Mouse (Mus musculus): ENCODE results near the gene Gm17606. TPM values are rescaled to one million over a fixed set of nuclear protein-coding genes. Genes with fewer than 3 reads are reported as not detected.
A peak's percentile ranks its signal among the peaks of the same experiment; 100 is the strongest.

Gm17606 gene
- total and polyA plus RNA-seq, 2 experiments from 2014 or later: not detected

- TF ChIP-seq CTCF (IDR thresholded peaks at IDR 0.05): no peak; the same call in 1 of the 2 replicates
- ATAC-seq (ENCODE audit: low FRiP score) (peak; percentile 81), DNase-seq (ENCODE audit: low spot score) (peak; percentile 87)
- Histone ChIP-seq H3K4me3 (ENCODE audit: low read depth, low read length) (peak overlapping the region; percentile 58), H3K27me3 (ENCODE audit: insufficient read depth, low read length) (no peaks in the 10 kb centered on the region), H3K9ac (replicated peaks; ENCODE audit: low read length, poor library complexity, severe bottlenecking) (peak overlapping the region; percentile 80), H3K27ac (ENCODE audit: low read depth, low read length) (peak overlapping the region; percentile 83), H3K36me3 (ENCODE audit: insufficient read depth, low read length) (peaks cover 34% of the 10 kb centered on the region), H3K4me2 (ENCODE audit: low read depth, low read length, poor library complexity, severe bottlenecking) (peak overlapping the region; percentile 71), H3K9me3 (ENCODE audit: low read length) (no peaks in the 10 kb centered on the region), H3K4me1 (ENCODE audit: insufficient read depth, low read length) (peaks cover 3% of the 10 kb centered on the region)
- under 1% methylated on average over 12 of the region's 12 CpGs for WGBS
Measured at GRCm38 (mm10) chr14:54653496-54653895, 12.7 kb downstream of the Gm17606 start.

DNA sequence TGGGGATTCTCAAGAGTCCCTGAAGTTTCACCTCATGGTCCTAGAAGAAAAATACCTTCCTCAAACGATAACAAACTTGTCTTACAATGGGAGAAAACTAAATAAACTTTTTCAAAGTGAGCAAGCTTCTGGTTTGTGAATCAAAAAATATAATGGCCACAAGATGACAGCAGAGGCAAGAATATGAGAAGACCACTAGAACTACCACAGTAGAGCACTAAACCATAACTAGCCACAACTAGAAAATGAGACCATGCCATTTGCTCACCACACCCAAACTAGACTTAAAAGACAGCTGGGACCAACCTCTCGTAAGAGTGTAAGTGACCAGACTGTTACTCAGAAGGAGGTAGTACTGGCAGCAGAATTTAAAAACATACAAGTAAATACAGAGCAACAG is 19.3 kb downstream of the Gm17606 start:
- 0 out of 2 replicates have a peak, but pooled peaks have one; percentile 5 for TF ChIP-seq CTCF (IDR thresholded peaks at IDR 0.05)
- H3K4me2 ChIP-seq (ENCODE audit: low read depth, low read length, poor library complexity, severe bottlenecking): no peak overlapping the region
- H3K4me3 ChIP-seq (ENCODE audit: low read depth, low read length): no peak overlapping the region
- DNase-seq (ENCODE audit: low spot score) (no peak), ATAC-seq (ENCODE audit: low FRiP score) (no peak)
- no peaks in the 10 kb centered on the region for H3K27me3 ChIP-seq (ENCODE audit: insufficient read depth, low read length)
- H3K4me1 ChIP-seq (ENCODE audit: insufficient read depth, low read length): no peaks in the 10 kb centered on the region
- WGBS: 89% methylated on average over 2 of the region's 2 CpGs
- H3K27ac ChIP-seq (ENCODE audit: low read depth, low read length): no peak overlapping the region
- H3K36me3 ChIP-seq (ENCODE audit: insufficient read depth, low read length): peaks cover 59% of the 10 kb centered on the region
- H3K9ac ChIP-seq (replicated peaks; ENCODE audit: low read length, poor library complexity, severe bottlenecking): no peak overlapping the region
- no peaks in the 10 kb centered on the region for H3K9me3 ChIP-seq (ENCODE audit: low read length)

DNA sequence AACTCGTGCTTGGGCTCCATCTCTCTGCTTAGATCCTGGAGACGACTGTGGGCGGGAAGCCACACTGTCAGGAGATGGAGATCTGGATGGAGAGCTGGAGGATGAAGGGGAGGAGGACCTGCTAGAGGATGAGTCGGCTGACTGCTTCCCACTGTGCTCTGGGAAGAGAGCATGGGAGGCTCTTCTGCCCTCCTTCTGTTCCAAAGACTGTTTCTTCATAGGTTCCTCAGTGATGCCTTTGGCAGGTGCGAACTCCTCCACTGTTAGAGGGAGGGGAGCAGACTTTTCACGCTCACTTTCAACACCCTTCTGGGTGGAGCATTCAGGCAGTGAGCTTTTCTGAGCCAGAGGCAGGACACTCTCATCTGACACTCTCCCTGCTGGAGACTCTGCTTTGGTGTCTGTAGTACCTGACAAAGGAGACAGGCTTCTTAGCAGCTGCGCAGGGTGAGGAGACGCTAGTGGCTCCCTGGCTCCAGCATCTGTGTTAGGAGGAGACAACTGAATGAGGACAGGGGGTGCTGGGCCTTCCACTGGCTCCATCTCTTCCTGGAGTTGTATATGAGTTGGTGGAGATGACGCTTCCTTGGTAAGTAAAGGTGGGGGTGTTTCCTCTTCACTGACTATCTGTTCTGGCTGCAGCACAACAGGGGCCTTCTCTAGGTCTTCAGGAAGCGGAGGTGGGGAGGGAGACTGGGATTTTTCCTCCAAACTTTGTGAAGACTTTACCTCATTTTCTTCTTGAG is 23.9 kb downstream of the Gm17606 start:
- 94% methylated on average over 10 of the region's 10 CpGs for WGBS
- peaks cover 55% of the 10 kb centered on the region for H3K36me3 ChIP-seq (ENCODE audit: insufficient read depth, low read length)
- no peaks in the 10 kb centered on the region for H3K4me1 ChIP-seq (ENCODE audit: insufficient read depth, low read length)
- H3K27me3 ChIP-seq (ENCODE audit: insufficient read depth, low read length): no peaks in the 10 kb centered on the region
- H3K9ac ChIP-seq (replicated peaks; ENCODE audit: low read length, poor library complexity, severe bottlenecking): no peak overlapping the region
- no peak for TF ChIP-seq CTCF (IDR thresholded peaks at IDR 0.05)
- no peak overlapping the region for H3K27ac ChIP-seq (ENCODE audit: low read depth, low read length)
- no peak overlapping the region for H3K4me3 ChIP-seq (ENCODE audit: low read depth, low read length)
- H3K4me2 ChIP-seq (ENCODE audit: low read depth, low read length, poor library complexity, severe bottlenecking): no peak overlapping the region
- no peaks in the 10 kb centered on the region for H3K9me3 ChIP-seq (ENCODE audit: low read length)
- ATAC-seq (ENCODE audit: low FRiP score) (no peak), DNase-seq (ENCODE audit: low spot score) (no peak)

- 75% methylated on average over 4 of the region's 4 CpGs for WGBS
- ATAC-seq (ENCODE audit: low FRiP score) (no peak), DNase-seq (ENCODE audit: low spot score) (no peak)
- Histone ChIP-seq H3K9ac (replicated peaks; ENCODE audit: low read length, poor library complexity, severe bottlenecking) (no peak overlapping the region), H3K4me1 (ENCODE audit: insufficient read depth, low read length) (no peaks in the 10 kb centered on the region), H3K27ac (ENCODE audit: low read depth, low read length) (no peak overlapping the region), H3K9me3 (ENCODE audit: low read length) (no peaks in the 10 kb centered on the region), H3K36me3 (ENCODE audit: insufficient read depth, low read length) (peaks cover 35% of the 10 kb centered on the region), H3K4me3 (ENCODE audit: low read depth, low read length) (no peak overlapping the region), H3K4me2 (ENCODE audit: low read depth, low read length, poor library complexity, severe bottlenecking) (no peak overlapping the region), H3K27me3 (ENCODE audit: insufficient read depth, low read length) (no peaks in the 10 kb centered on the region)
- peak; percentile 68 for TF ChIP-seq CTCF (IDR thresholded peaks at IDR 0.05)
Measured at GRCm38 (mm10) chr14:54669381-54669780, 28.6 kb downstream of the Gm17606 start.

DNA sequence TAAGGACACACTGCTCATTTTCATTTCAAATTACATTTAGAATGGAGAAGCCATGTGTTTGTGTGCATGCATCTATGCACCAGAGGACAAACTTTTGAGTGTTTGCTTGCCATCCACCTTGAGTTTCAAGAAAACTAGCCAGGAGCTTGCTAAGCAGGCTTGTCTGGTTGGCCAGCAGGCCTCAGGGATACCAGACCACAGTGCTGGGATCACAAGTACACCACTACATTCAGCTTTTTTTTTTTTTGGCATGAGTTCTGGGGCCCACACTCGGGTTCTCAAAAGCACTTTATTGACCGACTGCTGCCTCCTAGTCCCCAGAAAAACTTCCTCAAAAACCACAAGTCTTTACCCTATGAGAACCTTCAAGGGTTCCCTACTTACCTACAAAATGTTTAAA is 33.6 kb downstream of the Gm17606 start:
- no peak for DNase-seq (ENCODE audit: low spot score)
- Histone ChIP-seq H3K4me1 (ENCODE audit: insufficient read depth, low read length) (no peaks in the 10 kb centered on the region), H3K27ac (ENCODE audit: low read depth, low read length) (no peak overlapping the region), H3K9me3 (ENCODE audit: low read length) (no peaks in the 10 kb centered on the region), H3K4me3 (ENCODE audit: low read depth, low read length) (no peak overlapping the region), H3K4me2 (ENCODE audit: low read depth, low read length, poor library complexity, severe bottlenecking) (no peak overlapping the region), H3K36me3 (ENCODE audit: insufficient read depth, low read length) (peaks cover 36% of the 10 kb centered on the region), H3K27me3 (ENCODE audit: insufficient read depth, low read length) (no peaks in the 10 kb centered on the region), H3K9ac (replicated peaks; ENCODE audit: low read length, poor library complexity, severe bottlenecking) (no peak overlapping the region)
- no peak for TF ChIP-seq CTCF (IDR thresholded peaks at IDR 0.05)
- ATAC-seq (ENCODE audit: low FRiP score): no peak
- WGBS: 82% methylated on average over 2 of the region's 2 CpGs

- no peak for ATAC-seq (ENCODE audit: low FRiP score)
- H3K4me2 ChIP-seq (ENCODE audit: low read depth, low read length, poor library complexity, severe bottlenecking): no peak overlapping the region
- 85% methylated on average over 5 of the region's 5 CpGs for WGBS
- H3K27me3 ChIP-seq (ENCODE audit: insufficient read depth, low read length): no peaks in the 10 kb centered on the region
- no peak for DNase-seq (ENCODE audit: low spot score)
- H3K4me1 ChIP-seq (ENCODE audit: insufficient read depth, low read length): no peaks in the 10 kb centered on the region
- H3K4me3 ChIP-seq (ENCODE audit: low read depth, low read length): no peak overlapping the region
- H3K27ac ChIP-seq (ENCODE audit: low read depth, low read length): no peak overlapping the region
- no peak for TF ChIP-seq CTCF (IDR thresholded peaks at IDR 0.05)
- no peaks in the 10 kb centered on the region for H3K9me3 ChIP-seq (ENCODE audit: low read length)
- H3K9ac ChIP-seq (replicated peaks; ENCODE audit: low read length, poor library complexity, severe bottlenecking): no peak overlapping the region
- H3K36me3 ChIP-seq (ENCODE audit: insufficient read depth, low read length): peaks cover 41% of the 10 kb centered on the region
Measured at GRCm38 (mm10) chr14:54676290-54676689, 35.5 kb downstream of the Gm17606 start.

All from midbrain, postnatal 0 days (tissue).